Mouse (Mus musculus) intestine, embryonic 15.5 days (tissue): Measurements from ENCODE around the gene Atf1. TPM values are rescaled to one million over a fixed set of nuclear protein-coding genes. Genes with fewer than 3 reads are reported as not detected.
A peak's percentile ranks its signal among the peaks of the same experiment; 100 is the strongest.

ENCODE experiments used
- ATAC-seq: fragments of 200-750 bp; cut with Nextera tagmentation; 2 replicates; pipeline ENCODE4 v1.8.0; 2017; ENCODE audit warnings: moderate TSS enrichment, moderate library complexity
- H3K27ac ChIP-seq: fragments of 300-500 bp; sonication (generic); 2 replicates; pipeline ENCODE4 v1.5.1; 2015; ENCODE audit warnings: mild to moderate bottlenecking, inconsistent platforms
- H3K27me3 ChIP-seq: fragments of 300-500 bp; sonication (generic); replicated peaks from 2 replicates; pipeline ENCODE4 v1.6.1; 2015; ENCODE audit warnings: inconsistent platforms
- H3K36me3 ChIP-seq: fragments of 300-500 bp; sonication (generic); 2 replicates; pipeline ENCODE4 v1.6.1; 2015; ENCODE audit warnings: inconsistent platforms
- H3K4me1 ChIP-seq: fragments of 300-500 bp; sonication (generic); replicated peaks from 2 replicates; pipeline ENCODE4 v1.6.1; 2015; ENCODE audit warnings: inconsistent platforms
- H3K4me2 ChIP-seq: fragments of 300-500 bp; sonication (generic); replicated peaks from 2 replicates; pipeline ENCODE4 v1.6.1; 2015; ENCODE audit warnings: mild to moderate bottlenecking, inconsistent platforms
- H3K4me3 ChIP-seq: fragments of 300-500 bp; sonication (generic); replicated peaks from 2 replicates; pipeline ENCODE4 v1.5.1; 2015; ENCODE audit warnings: inconsistent platforms
- H3K9ac ChIP-seq: fragments of 300-500 bp; sonication (generic); 2 replicates; pipeline ENCODE4 v1.6.1; 2015; ENCODE audit warnings: inconsistent platforms
- H3K9me3 ChIP-seq: fragments of 300-500 bp; sonication (generic); 2 replicates; pipeline ENCODE4 v1.6.1; 2016; ENCODE audit warnings: inconsistent platforms
- WGBS: fragments of 180-500 bp; shearing (Covaris S2); methylation state at CpG from one replicate; pipeline ENCODE4 v1.1.7; 2015; 5-methylcytosine and 5-hydroxymethylcytosine counted together
- polyA plus RNA-seq: library from polyadenylated mRNA; unstranded; fragments of >200 nt; fragmentation: Nextera tagmentation; extraction: Ambion mirVana; gene quantifications from 2 replicates; pipeline ENCODE4 v1.2.1, GENCODE M21; 2015

Gene Atf1
- polyA plus RNA-seq = 41.5 and 44.5 TPM in 2 replicates

- peak within 1 kb of the TSS; percentile 73 for H3K4me2 ChIP-seq
- H3K36me3 ChIP-seq = no peaks in the 10 kb centered on the region
- ATAC-seq = peak; percentile 88
- peaks cover 12% of the 10 kb centered on the region for H3K4me1 ChIP-seq
- peak within 1 kb of the TSS; percentile 95 for H3K9ac ChIP-seq
- no peaks in the 10 kb centered on the region for H3K27me3 ChIP-seq
- H3K9me3 ChIP-seq = no peaks in the 10 kb centered on the region
- under 1% methylated on average over 54 of the region's 133 CpGs for WGBS
- H3K4me3 ChIP-seq = peak within 1 kb of the TSS; percentile 83
- H3K27ac ChIP-seq = peak within 1 kb of the TSS; percentile 100
These were observed at the start of gene Atf1 for GRCm38 (mm10) chr15:100227663-100228534. Atf1 (plus strand) TSS chr15:100227819.

- 42% methylated on average over 7 of the region's 7 CpGs for WGBS
- Histone ChIP-seq H3K4me1 (no peaks in the 10 kb centered on the region), H3K27me3 (no peaks in the 10 kb centered on the region), H3K36me3 (peaks cover 15% of the 10 kb centered on the region; the same call in 1 of the 2 replicates), H3K4me3 (no peak overlapping the region), H3K9me3 (no peaks in the 10 kb centered on the region), H3K9ac (no peak overlapping the region), H3K4me2 (no peak overlapping the region), H3K27ac (no peak overlapping the region)
- ATAC-seq = no peak
These were observed 49.1 kb upstream of the Atf1 start for GRCm38 (mm10) chr15:100178487-100178886.

- ATAC-seq = no peak
- WGBS = 91% methylated on average over 6 of the region's 6 CpGs
- peaks cover 13% of the 10 kb centered on the region for H3K36me3 ChIP-seq
These were observed 47.9 kb upstream of the Atf1 start for GRCm38 (mm10) chr15:100179685-100180084.

GRCm38 (mm10) chr15:100180221-100180620 is 47.4 kb upstream of the Atf1 start:
- peaks cover 16% of the 10 kb centered on the region for H3K36me3 ChIP-seq
- no peak overlapping the region for H3K9ac ChIP-seq
- no peak overlapping the region for H3K4me2 ChIP-seq
- 92% methylated on average over 4 of the region's 4 CpGs for WGBS
- no peak overlapping the region for H3K4me3 ChIP-seq
- no peaks in the 10 kb centered on the region for H3K9me3 ChIP-seq
- no peaks in the 10 kb centered on the region for H3K27me3 ChIP-seq
- no peak overlapping the region for H3K27ac ChIP-seq
- H3K4me1 ChIP-seq = no peaks in the 10 kb centered on the region
- no peak for ATAC-seq

More at GRCm38 (mm10) chr15:100179685-100180084, 47.9 kb upstream of the Atf1 start:
- Histone ChIP-seq H3K27ac (no peak overlapping the region), H3K9me3 (no peaks in the 10 kb centered on the region), H3K9ac (no peak overlapping the region), H3K4me2 (no peak overlapping the region), H3K4me3 (no peak overlapping the region), H3K4me1 (no peaks in the 10 kb centered on the region), H3K27me3 (no peaks in the 10 kb centered on the region)

- WGBS = 87% methylated on average over 10 of the region's 10 CpGs
- Histone ChIP-seq H3K9ac (no peak overlapping the region), H3K9me3 (no peaks in the 10 kb centered on the region), H3K36me3 (peaks cover 16% of the 10 kb centered on the region), H3K27me3 (no peaks in the 10 kb centered on the region), H3K27ac (no peak overlapping the region), H3K4me1 (0 out of 2 replicates have a peak, but pooled peaks cover 3% of the 10 kb centered on the region), H3K4me3 (no peak overlapping the region), H3K4me2 (no peak overlapping the region)
- ATAC-seq = no peak
These were observed 45.8 kb upstream of the Atf1 start for GRCm38 (mm10) chr15:100181841-100182240.

GRCm38 (mm10) chr15:100182526-100183280 is 44.9 kb upstream of the Atf1 start:
- Histone ChIP-seq H3K9me3 (no peaks in the 10 kb centered on the region), H3K27ac (no peak overlapping the region), H3K36me3 (peaks cover 16% of the 10 kb centered on the region), H3K27me3 (no peaks in the 10 kb centered on the region), H3K4me1 (0 out of 2 replicates have a peak, but pooled peaks cover 3% of the 10 kb centered on the region), H3K9ac (no peak overlapping the region), H3K4me3 (no peak overlapping the region), H3K4me2 (no peak overlapping the region)
- no peak for ATAC-seq
- 87% methylated on average over 28 of the region's 28 CpGs for WGBS

GRCm38 (mm10) chr15:100183510-100183909 is 44.1 kb upstream of the Atf1 start:
- Histone ChIP-seq H3K36me3 (peaks cover 13% of the 10 kb centered on the region), H3K4me2 (no peak overlapping the region), H3K4me1 (peaks cover 3% of the 10 kb centered on the region; the same call in 1 of the 2 replicates), H3K9me3 (no peaks in the 10 kb centered on the region), H3K27ac (no peak overlapping the region), H3K27me3 (no peaks in the 10 kb centered on the region), H3K4me3 (no peak overlapping the region), H3K9ac (no peak overlapping the region)
- ATAC-seq = peak; percentile 80
- WGBS = 81% methylated on average over 10 of the region's 10 CpGs

- Histone ChIP-seq H3K4me2 (no peak overlapping the region), H3K9ac (no peak overlapping the region), H3K4me3 (no peak overlapping the region), H3K36me3 (peaks cover 13% of the 10 kb centered on the region), H3K27ac (no peak overlapping the region), H3K27me3 (no peaks in the 10 kb centered on the region), H3K4me1 (peaks cover 5% of the 10 kb centered on the region; the same call in 1 of the 2 replicates), H3K9me3 (no peaks in the 10 kb centered on the region)
- ATAC-seq = no peak
- WGBS = 87% methylated on average over 5 of the region's 5 CpGs
These were observed 42.7 kb upstream of the Atf1 start for GRCm38 (mm10) chr15:100184821-100185496.

- 83% methylated on average over 9 of the region's 9 CpGs for WGBS
- Histone ChIP-seq H3K36me3 (peaks cover 18% of the 10 kb centered on the region), H3K27ac (no peak overlapping the region), H3K4me3 (no peak overlapping the region), H3K4me2 (no peak overlapping the region), H3K9ac (no peak overlapping the region), H3K4me1 (peaks cover 5% of the 10 kb centered on the region; the same call in 1 of the 2 replicates), H3K9me3 (no peaks in the 10 kb centered on the region), H3K27me3 (no peaks in the 10 kb centered on the region)
- no peak for ATAC-seq
These were observed 41.4 kb upstream of the Atf1 start for GRCm38 (mm10) chr15:100186234-100186633.

GRCm38 (mm10) chr15:100186882-100187672 is 40.5 kb upstream of the Atf1 start:
- no peaks in the 10 kb centered on the region for H3K9me3 ChIP-seq
- H3K4me3 ChIP-seq = no peak overlapping the region
- WGBS = 89% methylated on average over 8 of the region's 8 CpGs
- no peak for ATAC-seq
- H3K4me1 ChIP-seq = peaks cover 5% of the 10 kb centered on the region; the same call in 1 of the 2 replicates
- no peak overlapping the region for H3K9ac ChIP-seq
- H3K4me2 ChIP-seq = no peak overlapping the region
- H3K36me3 ChIP-seq = peaks cover 26% of the 10 kb centered on the region
- no peaks in the 10 kb centered on the region for H3K27me3 ChIP-seq
- no peak overlapping the region for H3K27ac ChIP-seq

- no peak overlapping the region for H3K27ac ChIP-seq
- 73% methylated on average over 5 of the region's 5 CpGs for WGBS
- no peak overlapping the region for H3K4me3 ChIP-seq
- H3K27me3 ChIP-seq = no peaks in the 10 kb centered on the region
- peaks cover 5% of the 10 kb centered on the region; the same call in 1 of the 2 replicates for H3K4me1 ChIP-seq
- ATAC-seq = 0 out of 2 replicates have a peak, but pooled peaks have one; percentile 6
- peaks cover 25% of the 10 kb centered on the region for H3K36me3 ChIP-seq
- no peak overlapping the region for H3K4me2 ChIP-seq
- H3K9me3 ChIP-seq = no peaks in the 10 kb centered on the region
- H3K9ac ChIP-seq = no peak overlapping the region
These were observed 39.1 kb upstream of the Atf1 start for GRCm38 (mm10) chr15:100188542-100188941.
